Mouse (Mus musculus): ENCODE results near the gene Trap1a. TPM values are rescaled to one million over a fixed set of nuclear protein-coding genes. Genes with fewer than 3 reads are reported as not detected.

The Trap1a gene
- total and polyA plus RNA-seq, 2 experiments from 2014 or later = not detected

DNA sequence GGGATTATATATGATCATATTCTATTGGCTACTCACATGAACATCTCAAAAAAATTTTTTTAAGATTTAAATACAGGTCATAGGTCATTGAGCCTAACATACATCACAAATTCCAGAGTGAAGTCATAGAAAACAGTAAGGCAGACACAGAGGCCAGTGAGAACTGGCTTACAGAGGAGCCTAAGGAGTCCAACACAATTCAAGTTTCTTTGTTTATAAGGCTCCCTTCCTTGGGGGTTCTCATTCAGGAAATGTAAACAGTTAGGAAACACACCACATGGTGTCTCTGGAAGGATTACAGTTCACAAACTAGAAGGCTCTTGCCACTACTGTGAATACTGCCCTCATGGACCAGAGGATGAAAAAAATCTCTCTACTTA lies 34.0 kb downstream of the Trap1a start:
- H3K4me3 ChIP-seq (ENCODE audit: low read depth, low read length) = no peak overlapping the region
- H3K36me3 ChIP-seq (ENCODE audit: insufficient read depth) = no peaks in the 10 kb centered on the region
- ATAC-seq (no peak), DNase-seq (no peak)
- H3K9ac ChIP-seq = no peak overlapping the region
- H3K9me3 ChIP-seq (ENCODE audit: low read length) = no peaks in the 10 kb centered on the region
- TF ChIP-seq CTCF (IDR thresholded peaks at IDR 0.05; ENCODE audit: low read depth) = no peak
- H3K4me2 ChIP-seq (ENCODE audit: low read depth) = no peak overlapping the region
- no peak overlapping the region for H3K27ac ChIP-seq (ENCODE audit: low read depth, low read length)
- no peaks in the 10 kb centered on the region for H3K4me1 ChIP-seq (ENCODE audit: insufficient read depth)
- no peaks in the 10 kb centered on the region for H3K27me3 ChIP-seq (ENCODE audit: insufficient read depth, low read length)

DNA sequence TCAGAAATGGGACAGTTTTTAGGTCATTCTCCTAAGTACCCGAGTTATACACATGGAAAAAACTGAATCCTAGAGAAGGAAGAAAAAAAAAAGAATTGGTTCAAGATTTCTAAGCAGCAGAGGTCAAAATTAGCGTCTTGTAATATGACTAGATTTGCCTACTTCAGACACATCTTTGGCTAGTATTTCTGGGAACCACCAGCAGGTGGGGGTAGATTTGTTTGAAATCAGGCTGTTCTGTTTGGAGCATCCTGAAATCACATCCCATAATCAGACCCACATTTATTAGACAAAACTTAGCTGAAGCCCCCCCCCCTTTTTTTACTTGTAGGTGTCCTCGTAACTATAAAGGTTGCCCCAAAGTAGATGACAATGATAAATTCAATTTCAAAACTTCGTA lies 35.6 kb downstream of the Trap1a start:
- WGBS = 60% methylated on average over 4 of the region's 4 CpGs
- no peak overlapping the region for H3K27ac ChIP-seq (ENCODE audit: low read depth, low read length)
- H3K4me2 ChIP-seq (ENCODE audit: low read depth) = no peak overlapping the region
- ATAC-seq = no peak
- no peaks in the 10 kb centered on the region for H3K36me3 ChIP-seq (ENCODE audit: insufficient read depth)
- no peak overlapping the region for H3K4me3 ChIP-seq (ENCODE audit: low read depth, low read length)
- H3K9me3 ChIP-seq (ENCODE audit: low read length) = no peaks in the 10 kb centered on the region
- no peaks in the 10 kb centered on the region for H3K27me3 ChIP-seq (ENCODE audit: insufficient read depth, low read length)
- H3K4me1 ChIP-seq (ENCODE audit: insufficient read depth) = no peaks in the 10 kb centered on the region
- no peak overlapping the region for H3K9ac ChIP-seq
- peak; percentile 31 for DNase-seq
- peak; percentile 53 for TF ChIP-seq CTCF (IDR thresholded peaks at IDR 0.05; ENCODE audit: low read depth)

DNA sequence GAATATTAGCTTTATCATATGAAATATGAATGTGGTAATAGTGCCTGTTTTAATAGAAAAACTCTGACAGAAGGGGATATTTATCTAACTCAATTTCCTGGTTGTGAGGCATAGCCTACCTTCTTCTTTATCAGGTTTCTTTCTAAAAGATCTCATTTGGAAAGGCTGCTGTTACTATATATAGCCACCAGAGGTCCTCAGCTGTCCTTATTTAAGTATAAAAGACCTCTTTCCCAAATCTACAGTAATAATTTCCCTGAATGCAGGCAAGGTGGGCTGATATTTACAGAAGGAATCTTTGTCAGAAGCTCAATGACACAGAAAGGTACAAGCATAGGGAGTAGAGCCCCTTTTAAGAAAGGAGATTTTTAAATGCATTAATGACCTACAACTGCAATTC lies 39.2 kb downstream of the Trap1a start:
- no peaks in the 10 kb centered on the region for H3K9me3 ChIP-seq (ENCODE audit: low read length)
- TF ChIP-seq CTCF (IDR thresholded peaks at IDR 0.05; ENCODE audit: low read depth) = peak; percentile 55
- no peak overlapping the region for H3K4me2 ChIP-seq (ENCODE audit: low read depth)
- no peaks in the 10 kb centered on the region for H3K4me1 ChIP-seq (ENCODE audit: insufficient read depth)
- H3K27ac ChIP-seq (ENCODE audit: low read depth, low read length) = no peak overlapping the region
- ATAC-seq (no peak), DNase-seq (peak; percentile 59)
- no peaks in the 10 kb centered on the region for H3K27me3 ChIP-seq (ENCODE audit: insufficient read depth, low read length)
- no peak overlapping the region for H3K4me3 ChIP-seq (ENCODE audit: low read depth, low read length)
- H3K9ac ChIP-seq = no peak overlapping the region
- H3K36me3 ChIP-seq (ENCODE audit: insufficient read depth) = no peaks in the 10 kb centered on the region

Other genes starting within 250 kb of the Trap1a start
- gene Serpina7, start 248.4 kb upstream of the Trap1a start, total RNA-seq (2014; rRNA removed) = 0.10 TPM in 1 of 2 replicates, not detected in the other
- gene Serpina7, start 248.4 kb upstream of the Trap1a start, polyA plus RNA-seq (2015; fragmentation: Nextera tagmentation; extraction: Ambion mirVana) = not detected in 2 replicates
- not detected in 2 replicates for gene 4930513O06Rik, start 247.4 kb upstream of the Trap1a start, total RNA-seq (2014; rRNA removed)
- gene 4930513O06Rik, start 247.4 kb upstream of the Trap1a start, polyA plus RNA-seq (2015; fragmentation: Nextera tagmentation; extraction: Ambion mirVana) = not detected in 2 replicates
- gene 4933428M09Rik, start 154.5 kb upstream of the Trap1a start, total RNA-seq (2014; rRNA removed) = not detected in 2 replicates
- gene 4933428M09Rik, start 154.5 kb upstream of the Trap1a start, polyA plus RNA-seq (2015; fragmentation: Nextera tagmentation; extraction: Ambion mirVana) = not detected in 2 replicates
- 4.3 and 6.5 TPM in 2 replicates for gene Mum1l1, start 123.6 kb upstream of the Trap1a start, total RNA-seq (2014; rRNA removed)
- gene Mum1l1, start 123.6 kb upstream of the Trap1a start, polyA plus RNA-seq (2015; fragmentation: Nextera tagmentation; extraction: Ambion mirVana) = 4.9 and 5.4 TPM in 2 replicates
- 1.2 and 1.8 TPM in 2 replicates for gene D330045A20Rik, start 146.7 kb downstream of the Trap1a start, total RNA-seq (2014; rRNA removed)
- gene D330045A20Rik, start 146.7 kb downstream of the Trap1a start, polyA plus RNA-seq (2015; fragmentation: Nextera tagmentation; extraction: Ambion mirVana) = 0.74 and 1.3 TPM in 2 replicates
- 5.2 and 7.2 TPM in 2 replicates for gene Rnf128, start 229.6 kb downstream of the Trap1a start, total RNA-seq (2014; rRNA removed)
- gene Rnf128, start 229.6 kb downstream of the Trap1a start, polyA plus RNA-seq (2015; fragmentation: Nextera tagmentation; extraction: Ambion mirVana) = 4.9 and 6.6 TPM in 2 replicates

Data from forebrain, postnatal 0 days (tissue).